Mouse (Mus musculus): ENCODE measurements at regions not wholly inside any gene's neighbourhood (a gene's known extent, or its start where the extent isn't known, plus 50 kb on each side); places are given as distances from the start of the nearest gene placed in this dataset.

- WGBS (ENCODE audit: insufficient replicate concordance), result 72% methylated on average over 6 of the region's 6 CpGs
- Histone ChIP-seq H3K4me1 (ENCODE audit: insufficient read depth) (no peaks in the 10 kb centered on the region), H3K4me2 (ENCODE audit: low read depth, low read length) (no peak overlapping the region), H3K36me3 (replicated peaks; ENCODE audit: insufficient read depth, low read length) (no peaks in the 10 kb centered on the region), H3K9me3 (ENCODE audit: low read length) (no peaks in the 10 kb centered on the region), H3K27ac (ENCODE audit: low read depth) (no peak overlapping the region), H3K27me3 (ENCODE audit: insufficient read depth, low read length) (no peaks in the 10 kb centered on the region), H3K4me3 (ENCODE audit: low read depth, low read length) (no peak overlapping the region), H3K9ac (replicated peaks) (no peak overlapping the region)
- DNase-seq (no peak), ATAC-seq (no peak)
- TF ChIP-seq EP300 (IDR thresholded peaks at IDR 0.05; ENCODE audit: low read depth) (no peak), CTCF (IDR thresholded peaks at IDR 0.05; ENCODE audit: low read depth) (no peak)
Measured at GRCm38 (mm10) chr9:41481611-41482266, 320.2 kb upstream of the Ubash3b start.

DNA sequence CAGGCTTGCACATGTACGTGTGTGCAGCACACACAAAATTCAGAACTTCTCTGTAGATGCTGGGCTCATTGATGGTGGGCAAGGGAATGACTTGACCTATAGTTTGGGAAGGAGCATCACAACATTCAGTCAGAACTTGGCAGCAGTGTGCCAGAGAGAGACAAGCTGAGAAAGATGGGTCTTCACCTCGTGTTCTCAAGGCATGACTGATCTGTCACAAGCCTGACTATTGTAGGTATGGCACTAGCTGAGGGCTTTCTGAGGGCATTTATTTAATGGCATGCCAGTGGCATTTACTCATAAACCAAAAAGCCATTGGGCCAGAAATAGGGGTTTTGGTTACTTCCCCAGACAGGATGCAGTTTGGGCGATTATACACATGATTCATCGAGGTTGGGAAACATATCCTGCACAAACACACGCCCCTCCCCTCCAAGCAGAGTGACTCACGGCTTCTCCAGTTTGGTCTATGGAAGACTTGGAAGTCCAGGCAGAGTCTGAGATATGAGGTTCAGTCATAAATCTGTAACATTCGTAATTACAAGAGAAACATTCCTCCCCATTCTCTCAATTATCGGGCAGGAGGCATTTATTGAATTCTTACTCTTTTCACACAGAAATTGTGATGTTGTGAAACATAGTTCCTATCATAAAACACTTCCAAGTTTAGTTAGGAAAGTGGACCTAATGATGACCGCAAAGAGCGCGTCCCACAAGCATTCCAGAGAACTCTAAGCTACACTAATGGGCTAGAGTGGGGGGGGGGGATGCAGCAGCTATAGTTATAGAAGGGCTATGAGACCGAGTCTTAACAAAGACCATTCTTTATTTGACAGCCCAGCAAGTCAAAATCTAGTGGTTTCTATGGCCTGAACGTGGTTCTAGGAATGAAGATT lies 318.6 kb upstream of the Ubash3b start:
- H3K27me3 ChIP-seq (ENCODE audit: insufficient read depth, low read length), result no peaks in the 10 kb centered on the region
- no peak overlapping the region for H3K4me3 ChIP-seq (ENCODE audit: low read depth, low read length)
- ATAC-seq, result no peak
- H3K9ac ChIP-seq (replicated peaks), result no peak overlapping the region
- no peaks in the 10 kb centered on the region for H3K36me3 ChIP-seq (replicated peaks; ENCODE audit: insufficient read depth, low read length)
- WGBS (ENCODE audit: insufficient replicate concordance), result 54% methylated on average over 13 of the region's 13 CpGs
- no peak for DNase-seq
- no peaks in the 10 kb centered on the region for H3K9me3 ChIP-seq (ENCODE audit: low read length)
- TF ChIP-seq EP300 (IDR thresholded peaks at IDR 0.05; ENCODE audit: low read depth) (no peak), CTCF (IDR thresholded peaks at IDR 0.05; ENCODE audit: low read depth) (no peak)
- H3K4me1 ChIP-seq (ENCODE audit: insufficient read depth), result no peaks in the 10 kb centered on the region
- no peak overlapping the region for H3K4me2 ChIP-seq (ENCODE audit: low read depth, low read length)
- no peak overlapping the region for H3K27ac ChIP-seq (ENCODE audit: low read depth)

GRCm38 (mm10) chr9:41479085-41479484 lies 317.6 kb upstream of the Ubash3b start:
- Histone ChIP-seq H3K27me3 (ENCODE audit: insufficient read depth, low read length) (no peaks in the 10 kb centered on the region), H3K4me2 (ENCODE audit: low read depth, low read length) (no peak overlapping the region), H3K9me3 (ENCODE audit: low read length) (no peaks in the 10 kb centered on the region), H3K4me3 (ENCODE audit: low read depth, low read length) (no peak overlapping the region), H3K4me1 (ENCODE audit: insufficient read depth) (no peaks in the 10 kb centered on the region), H3K36me3 (replicated peaks; ENCODE audit: insufficient read depth, low read length) (no peaks in the 10 kb centered on the region), H3K9ac (replicated peaks) (no peak overlapping the region), H3K27ac (ENCODE audit: low read depth) (no peak overlapping the region)
- WGBS (ENCODE audit: insufficient replicate concordance), result 51% methylated on average over 5 of the region's 5 CpGs
- ATAC-seq, result no peak
- no peak for TF ChIP-seq EP300 (IDR thresholded peaks at IDR 0.05; ENCODE audit: low read depth)
- TF ChIP-seq CTCF (IDR thresholded peaks at IDR 0.05; ENCODE audit: low read depth), result no peak
- DNase-seq, result no peak

DNA sequence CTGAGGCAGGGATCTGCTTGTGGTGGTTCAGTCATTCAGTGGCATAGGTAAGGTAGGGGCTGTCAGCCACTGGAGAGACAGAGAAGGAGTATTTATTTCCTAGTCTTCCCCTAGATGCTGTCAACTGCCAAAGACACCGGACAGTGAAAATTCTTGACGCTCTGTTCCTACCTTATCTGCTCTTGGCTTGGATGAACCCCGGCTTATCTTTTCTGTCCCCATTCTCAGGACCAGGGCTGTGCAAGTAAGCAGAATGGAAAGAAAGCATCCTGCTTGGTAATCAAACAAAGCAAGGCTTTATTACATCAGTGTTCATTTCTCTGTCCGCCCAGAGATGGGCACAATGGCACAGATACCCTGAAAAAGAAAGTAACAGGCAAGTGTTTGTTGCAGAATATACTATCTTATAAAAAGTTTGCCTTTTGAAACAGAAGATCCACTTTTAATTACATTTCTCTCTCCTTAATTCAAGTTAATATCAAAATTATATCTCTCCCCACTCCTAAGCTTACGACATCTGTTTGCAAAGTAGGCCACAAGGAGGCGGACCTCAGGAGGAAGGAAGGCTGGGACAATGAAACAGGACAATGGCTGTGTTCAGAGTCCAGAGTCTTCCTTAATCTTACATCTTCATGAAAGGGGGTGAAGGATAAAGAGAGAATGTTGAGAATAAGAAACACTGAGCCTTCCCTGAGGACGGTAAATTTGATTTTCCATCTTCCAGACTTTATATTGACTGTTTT lies 316.8 kb upstream of the Ubash3b start:
- WGBS (ENCODE audit: insufficient replicate concordance), result 72% methylated on average over 7 of the region's 7 CpGs
- Histone ChIP-seq H3K4me2 (ENCODE audit: low read depth, low read length) (no peak overlapping the region), H3K4me1 (ENCODE audit: insufficient read depth) (no peaks in the 10 kb centered on the region), H3K9me3 (ENCODE audit: low read length) (no peaks in the 10 kb centered on the region), H3K27me3 (ENCODE audit: insufficient read depth, low read length) (no peaks in the 10 kb centered on the region), H3K27ac (ENCODE audit: low read depth) (no peak overlapping the region), H3K4me3 (ENCODE audit: low read depth, low read length) (no peak overlapping the region), H3K9ac (replicated peaks) (no peak overlapping the region), H3K36me3 (replicated peaks; ENCODE audit: insufficient read depth, low read length) (no peaks in the 10 kb centered on the region)
- no peak for DNase-seq
- ATAC-seq, result no peak
- no peak for TF ChIP-seq EP300 (IDR thresholded peaks at IDR 0.05; ENCODE audit: low read depth)
- TF ChIP-seq CTCF (IDR thresholded peaks at IDR 0.05; ENCODE audit: low read depth), result no peak

DNA sequence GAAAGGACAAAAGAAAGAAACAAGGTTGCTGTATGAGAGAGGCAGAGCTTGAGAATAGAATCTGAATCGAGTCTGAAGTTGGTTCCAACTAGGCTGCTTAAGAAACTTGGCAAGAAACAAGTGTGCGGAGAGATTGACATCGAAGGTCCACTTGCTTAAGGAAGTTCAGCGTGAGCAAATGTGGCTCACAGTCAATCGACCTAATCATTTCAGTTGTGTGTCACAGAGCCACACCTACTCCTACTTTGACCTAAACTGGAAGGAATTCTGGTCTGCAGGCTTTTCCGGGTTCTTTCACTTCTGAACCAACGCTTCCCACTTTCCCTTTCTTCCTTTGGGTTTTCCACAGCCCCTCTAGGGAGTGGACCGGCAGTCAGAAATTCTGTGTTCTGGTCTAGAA lies 313.8 kb upstream of the Ubash3b start:
- no peaks in the 10 kb centered on the region for H3K36me3 ChIP-seq (replicated peaks; ENCODE audit: insufficient read depth, low read length)
- H3K9ac ChIP-seq (replicated peaks), result no peak overlapping the region
- no peaks in the 10 kb centered on the region for H3K4me1 ChIP-seq (ENCODE audit: insufficient read depth)
- no peaks in the 10 kb centered on the region for H3K9me3 ChIP-seq (ENCODE audit: low read length)
- no peak overlapping the region for H3K4me3 ChIP-seq (ENCODE audit: low read depth, low read length)
- H3K27me3 ChIP-seq (ENCODE audit: insufficient read depth, low read length), result no peaks in the 10 kb centered on the region
- no peak overlapping the region for H3K4me2 ChIP-seq (ENCODE audit: low read depth, low read length)
- no peak overlapping the region for H3K27ac ChIP-seq (ENCODE audit: low read depth)
- no peak for ATAC-seq
- TF ChIP-seq EP300 (IDR thresholded peaks at IDR 0.05; ENCODE audit: low read depth) (no peak), CTCF (IDR thresholded peaks at IDR 0.05; ENCODE audit: low read depth) (no peak)
- WGBS (ENCODE audit: insufficient replicate concordance), result 74% methylated on average over 8 of the region's 8 CpGs
- no peak for DNase-seq

GRCm38 (mm10) chr9:41474945-41475297 lies 313.4 kb upstream of the Ubash3b start:
- Histone ChIP-seq H3K36me3 (replicated peaks; ENCODE audit: insufficient read depth, low read length) (no peaks in the 10 kb centered on the region), H3K27me3 (ENCODE audit: insufficient read depth, low read length) (no peaks in the 10 kb centered on the region), H3K4me3 (ENCODE audit: low read depth, low read length) (no peak overlapping the region), H3K9ac (replicated peaks) (no peak overlapping the region), H3K9me3 (ENCODE audit: low read length) (no peaks in the 10 kb centered on the region), H3K4me1 (ENCODE audit: insufficient read depth) (no peaks in the 10 kb centered on the region), H3K27ac (ENCODE audit: low read depth) (no peak overlapping the region), H3K4me2 (ENCODE audit: low read depth, low read length) (no peak overlapping the region)
- ATAC-seq (no peak), DNase-seq (no peak)
- no peak for TF ChIP-seq CTCF (IDR thresholded peaks at IDR 0.05; ENCODE audit: low read depth)
- 66% methylated on average over 6 of the region's 6 CpGs for WGBS (ENCODE audit: insufficient replicate concordance)
